Mouse (Mus musculus): ENCODE measurements at regions not wholly inside any gene's neighbourhood (a gene's known extent, or its start where the extent isn't known, plus 50 kb on each side); places are given as distances from the start of the nearest gene placed in this dataset.

- no peak for DNase-seq (ENCODE audit: extremely low spot score)
Observed at GRCm38 (mm10) chr16:95773151-95773550, 71.3 kb downstream of the Ets2 start.
